23 mouse cellular contexts compared by ENCODE assay signal in the genomic region with DNA sequence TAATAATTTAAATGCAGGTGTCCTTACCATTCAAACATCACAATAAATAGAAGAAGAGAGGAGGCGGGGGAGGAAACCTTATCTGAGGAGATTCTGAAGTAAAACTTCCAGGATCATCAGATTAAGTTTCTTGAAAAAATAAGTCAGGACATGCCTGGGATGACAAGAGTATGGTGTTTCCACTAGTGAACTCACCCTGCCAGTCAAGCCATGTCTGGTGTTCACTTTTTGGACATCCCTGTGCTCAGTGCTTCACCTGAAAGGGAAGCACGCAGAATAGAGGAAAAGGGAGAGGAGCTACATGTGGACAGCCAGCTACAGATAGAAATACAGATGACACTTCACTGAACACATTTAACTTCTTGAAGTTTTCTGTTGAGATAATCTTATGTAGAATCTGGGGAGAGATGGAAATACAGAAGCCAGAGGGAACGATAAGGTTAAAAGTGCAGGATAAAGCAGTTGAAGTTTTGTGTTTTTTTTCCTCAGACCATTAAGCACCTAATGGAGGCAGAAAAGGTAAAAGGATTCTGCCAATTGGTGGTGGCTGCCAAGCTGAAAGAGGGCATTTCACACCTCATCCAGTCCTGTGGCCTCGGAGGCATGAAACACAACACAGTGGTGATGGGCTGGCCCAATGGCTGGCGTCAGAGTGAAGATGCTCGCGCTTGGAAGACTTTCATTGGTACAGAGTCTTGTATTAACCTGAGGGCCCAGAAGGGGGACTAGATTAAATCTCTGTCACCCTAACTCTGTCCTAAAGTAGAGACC.
"Had no signal": no experiment of that assay in that cellular context is flagged by ENCODE, and none has a peak within 500 bp of the region (broad histone marks: within the 10 kb centered on the region; RNA-seq: fewer than 3 reads in every experiment).

No protein-coding gene starts in this region.

- H3K9me3 ChIP-seq: heart, embryonic 13.5 days; heart, embryonic 15.5 days; hindbrain, embryonic 13.5 days; hindbrain, embryonic 15.5 days; limb, embryonic 13.5 days; limb, embryonic 15.5 days; liver, embryonic 13.5 days; liver, embryonic 15.5 days had no signal

- H3K9ac ChIP-seq: forebrain, postnatal 0 days; heart, embryonic 13.5 days; heart, embryonic 15.5 days; hindbrain, embryonic 13.5 days; hindbrain, embryonic 15.5 days; limb, embryonic 13.5 days; limb, embryonic 15.5 days; liver, embryonic 13.5 days; liver, embryonic 15.5 days; liver, postnatal 0 days had no signal

- H3K27ac ChIP-seq: heart, embryonic 13.5 days; heart, embryonic 15.5 days; hindbrain, embryonic 13.5 days; hindbrain, embryonic 15.5 days; hindbrain, postnatal 0 days; limb, embryonic 13.5 days; limb, embryonic 15.5 days; liver, embryonic 13.5 days; liver, embryonic 15.5 days had no signal

- H3K27me3 ChIP-seq: heart, embryonic 13.5 days; heart, embryonic 15.5 days; hindbrain, embryonic 13.5 days; hindbrain, embryonic 15.5 days; limb, embryonic 13.5 days; limb, embryonic 15.5 days; liver, embryonic 13.5 days; liver, embryonic 15.5 days had no signal

- DNase-seq: forebrain, postnatal 0 days; gastrocnemius, postnatal 14 days; gastrocnemius, postnatal 36 days; heart, adult 18-20 months; heart, postnatal 14 days; heart, postnatal 36 days; kidney, adult 8-10 months; kidney, postnatal 14 days; layer of hippocampus, adult 9-11 months; layer of hippocampus, postnatal 36 days; left cerebral cortex, postnatal 4 days; liver, embryonic 13.5 days; liver, postnatal 0 days had no signal

- H3K4me1 ChIP-seq: heart, embryonic 13.5 days; heart, embryonic 15.5 days; hindbrain, embryonic 13.5 days; hindbrain, embryonic 15.5 days; limb, embryonic 13.5 days; limb, embryonic 15.5 days; liver, embryonic 13.5 days; liver, embryonic 15.5 days had no signal

- H3K4me2 ChIP-seq: heart, embryonic 11.5 days; heart, embryonic 13.5 days; heart, embryonic 15.5 days; hindbrain, embryonic 13.5 days; hindbrain, embryonic 15.5 days; limb, embryonic 13.5 days; limb, embryonic 15.5 days; liver, embryonic 13.5 days; liver, embryonic 15.5 days had no signal

- ATAC-seq: forebrain, postnatal 0 days; hindbrain, postnatal 0 days; intestine, embryonic 16.5 days; liver, postnatal 0 days had no signal

- H3K4me3 ChIP-seq: heart, embryonic 13.5 days; heart, embryonic 15.5 days; hindbrain, embryonic 13.5 days; hindbrain, embryonic 15.5 days; limb, embryonic 13.5 days; limb, embryonic 15.5 days; liver, embryonic 13.5 days; liver, embryonic 15.5 days had no signal
